Mouse (Mus musculus) lung, postnatal 0 days (tissue): ENCODE results near the gene Inf2.

Experiments
- CTCF ChIP-seq: IDR thresholded peaks from 2 replicates; pipeline ENCODE4 v1.5.1; 2016; ENCODE audit warnings: antibody characterized with exemption, mild to moderate bottlenecking
- EP300 ChIP-seq: IDR thresholded peaks from 2 replicates; pipeline ENCODE4 v1.6.1; 2016; ENCODE audit warnings: antibody characterized with exemption, mild to moderate bottlenecking, control low read depth

GRCm38 (mm10) chr12:112626455-112626854, 37.9 kb downstream of the Inf2 start:
- TF ChIP-seq CTCF = no peak
- TF ChIP-seq EP300 = no peak
